Mouse (Mus musculus) frontal cortex, postnatal 10 days (tissue): Measurements from ENCODE around the gene Kif6.

Experiments used
- DNase-seq, 2 experiments: peaks; one replicate each; pipeline ENCODE4 v3.0.0; 2022; ENCODE audit warnings: low spot score in 2 of 2, mixed read lengths in 1 of 2

Kif6 gene

GRCm38 (mm10) chr17:49839243-49839642, 224.3 kb downstream of the Kif6 start:
- DNase-seq: no peak

GRCm38 (mm10) chr17:49851210-49851609, 236.3 kb downstream of the Kif6 start:
- DNase-seq: no peak

- DNase-seq: no peak
These were observed 237.2 kb downstream of the Kif6 start for GRCm38 (mm10) chr17:49852183-49852582.

- no peak for DNase-seq
These were observed 240.8 kb downstream of the Kif6 start for GRCm38 (mm10) chr17:49855785-49856184.

- DNase-seq: no peak
These were observed 245.3 kb downstream of the Kif6 start for GRCm38 (mm10) chr17:49860057-49860816.

GRCm38 (mm10) chr17:49863597-49863996, 248.7 kb downstream of the Kif6 start:
- DNase-seq: no peak

GRCm38 (mm10) chr17:49865604-49866003, 250.7 kb downstream of the Kif6 start:
- no peak for DNase-seq

GRCm38 (mm10) chr17:49866653-49867215, 251.8 kb downstream of the Kif6 start:
- DNase-seq: no peak

GRCm38 (mm10) chr17:49867321-49868137, 252.6 kb downstream of the Kif6 start:
- no peak for DNase-seq

- DNase-seq: no peak
These were observed 254.3 kb downstream of the Kif6 start for GRCm38 (mm10) chr17:49869246-49869645.

GRCm38 (mm10) chr17:49872305-49872704, 257.4 kb downstream of the Kif6 start:
- DNase-seq: no peak

- DNase-seq: no peak
These were observed 259.8 kb downstream of the Kif6 start for GRCm38 (mm10) chr17:49874746-49875145.

GRCm38 (mm10) chr17:49875401-49875800, 260.5 kb downstream of the Kif6 start:
- no peak for DNase-seq

- no peak for DNase-seq
These were observed 261.2 kb downstream of the Kif6 start for GRCm38 (mm10) chr17:49875939-49876651.

GRCm38 (mm10) chr17:49880919-49881744, 266.2 kb downstream of the Kif6 start:
- DNase-seq: no peak

- no peak for DNase-seq
These were observed 266.9 kb downstream of the Kif6 start for GRCm38 (mm10) chr17:49881796-49882195.

- DNase-seq: no peak
These were observed 268.3 kb downstream of the Kif6 start for GRCm38 (mm10) chr17:49883136-49883755.

- no peak for DNase-seq
These were observed 270.1 kb downstream of the Kif6 start for GRCm38 (mm10) chr17:49885035-49885434.

GRCm38 (mm10) chr17:49889629-49890028, 274.7 kb downstream of the Kif6 start:
- DNase-seq: no peak

GRCm38 (mm10) chr17:49890861-49891260, 275.9 kb downstream of the Kif6 start:
- DNase-seq: no peak

GRCm38 (mm10) chr17:49892390-49892789, 277.5 kb downstream of the Kif6 start:
- DNase-seq: no peak
